Mouse (Mus musculus) heart, postnatal 25 days (tissue): ENCODE data around the gene Slc26a10. TPM values are rescaled to one million over a fixed set of nuclear protein-coding genes. Genes with fewer than 3 reads are reported as not detected.
A peak's percentile ranks its signal among the peaks of the same experiment; 100 is the strongest.
"Not testable (repeated sequence)": the region's sequence is repeated elsewhere in the genome, so short reads cannot be mapped to it uniquely, and the experiment has no call there.

Experiments
- DNase-seq: peaks from one replicate; pipeline ENCODE4 v3.0.0; 2022; ENCODE audit warnings: low spot score
- intact Hi-C: fragments of 180-260 bp; cut with DNase I; formaldehyde crosslinking; loops from one replicate; pipeline ENCODE4 v1.15.1; 2025
- total RNA-seq, 2 experiments: library from RNA; stranded (reverse); gene quantifications; 2 replicates each; pipeline ENCODE4 v1.2.3; 2021

Gene Slc26a10
- total RNA-seq, 2 experiments from 2014 or later = 18.2 to 29.2 TPM

- no peak for DNase-seq
- intact Hi-C loops = no loop called here
These were observed 19.0 kb upstream of the Slc26a10 start for GRCm38 (mm10) chr10:127199474-127199873.

DNA sequence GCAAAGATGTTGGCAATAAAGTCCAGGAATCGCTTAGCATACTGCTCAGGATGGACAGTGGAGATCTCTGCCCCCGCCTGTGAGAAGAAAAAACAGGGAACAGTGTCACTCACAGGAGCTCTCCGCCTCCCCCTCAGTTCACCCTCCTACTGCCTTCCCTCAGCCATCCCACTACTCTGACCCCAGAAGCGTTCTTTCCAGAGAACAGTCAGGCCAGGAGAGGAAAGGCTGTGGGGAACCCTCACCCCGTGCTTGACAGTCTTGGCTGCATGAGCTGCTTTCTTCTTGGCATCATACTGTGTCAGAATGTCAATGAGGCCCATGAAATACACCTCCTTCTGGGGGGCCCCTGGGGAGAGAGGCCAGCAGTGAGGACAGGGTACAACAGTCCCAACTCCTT, 18.6 kb upstream of the Slc26a10 start:
- no peak for DNase-seq
- intact Hi-C loops = no loop called here

- no peak for DNase-seq
- intact Hi-C loops = no loop called here
These were observed 18.0 kb upstream of the Slc26a10 start for GRCm38 (mm10) chr10:127198492-127198891.

DNA sequence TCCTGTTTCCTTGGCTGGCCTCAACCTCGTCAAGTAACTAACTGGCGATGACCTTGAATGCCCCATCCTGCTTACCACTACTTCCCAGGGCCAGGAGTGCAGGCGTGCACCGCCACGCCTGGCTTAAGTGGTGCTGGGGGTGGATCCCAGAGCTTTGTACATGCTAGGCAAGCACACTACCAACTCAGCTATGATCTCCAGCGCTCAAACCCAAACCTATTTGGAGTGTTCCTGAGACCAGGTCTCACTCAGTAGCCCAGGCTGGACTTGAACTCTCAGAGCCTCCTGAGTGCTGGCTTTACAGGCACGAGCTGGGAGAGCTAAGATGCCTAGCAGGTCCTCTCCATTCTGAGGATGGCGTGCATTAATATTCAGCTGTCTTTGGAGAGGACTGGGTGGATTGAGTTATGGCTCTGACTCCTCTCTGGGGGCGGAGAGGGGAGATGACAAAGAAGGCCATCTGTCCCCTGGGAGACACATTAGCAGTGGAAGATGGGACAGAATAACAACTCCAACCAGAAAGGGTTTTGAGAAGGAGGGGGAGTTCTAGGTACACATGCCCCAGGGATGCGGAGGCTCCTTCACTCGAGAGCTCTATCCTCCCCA, 17.2 kb upstream of the Slc26a10 start:
- no peak for DNase-seq
- intact Hi-C loops = no loop called here

DNA sequence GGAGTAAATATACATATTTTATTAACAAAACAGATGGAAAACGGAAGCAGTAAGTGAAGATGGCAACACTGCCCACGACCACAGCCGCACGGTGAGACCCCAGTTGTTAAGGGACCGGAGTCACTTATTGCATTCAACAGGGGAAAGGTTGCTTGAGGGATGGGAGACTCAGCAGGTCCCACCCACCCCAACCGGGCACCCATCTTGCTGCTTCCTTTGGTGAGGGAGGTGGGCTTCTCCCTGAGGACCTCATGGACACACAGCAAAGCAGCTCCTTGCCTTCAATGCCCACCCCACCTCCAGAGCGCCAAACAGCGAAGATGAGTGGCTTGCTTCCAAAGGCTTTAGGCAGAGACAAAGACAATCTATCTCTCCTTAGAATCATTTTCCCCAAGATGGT, 16.7 kb upstream of the Slc26a10 start:
- intact Hi-C loops = no loop called here
- no peak for DNase-seq

DNA sequence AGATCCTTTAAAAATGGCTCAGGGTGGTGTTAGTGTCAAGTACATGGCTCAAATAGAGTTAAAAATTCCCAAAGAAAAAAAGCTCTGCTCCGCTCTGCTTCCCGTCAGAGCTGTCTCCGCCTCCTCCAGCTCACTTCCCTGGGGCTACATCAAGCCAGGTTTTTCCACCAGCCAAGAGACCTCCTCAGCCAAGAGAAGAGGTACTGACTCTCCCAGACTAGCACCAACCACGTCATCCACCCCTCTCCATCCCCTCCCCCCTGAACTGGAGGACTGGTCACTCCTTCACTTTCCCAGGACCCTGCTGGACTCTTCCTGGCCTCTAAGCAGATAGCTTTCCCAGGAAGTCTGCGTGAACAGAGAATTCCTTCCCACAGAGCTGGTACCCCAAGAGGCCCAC, 15.9 kb upstream of the Slc26a10 start:
- intact Hi-C loops = no loop called here
- peak; percentile 76 for DNase-seq

- intact Hi-C loops = no loop called here
- DNase-seq = no peak
These were observed 15.1 kb upstream of the Slc26a10 start, which contains the start of gene Dtx3 for GRCm38 (mm10) chr10:127195328-127196129. Gene Dtx3, minus strand, starts transcription at chr10:127195728.

GRCm38 (mm10) chr10:127194428-127195327, 14.2 kb upstream of the Slc26a10 start:
- DNase-seq = peak; percentile 65
- intact Hi-C loops = no loop called here

DNA sequence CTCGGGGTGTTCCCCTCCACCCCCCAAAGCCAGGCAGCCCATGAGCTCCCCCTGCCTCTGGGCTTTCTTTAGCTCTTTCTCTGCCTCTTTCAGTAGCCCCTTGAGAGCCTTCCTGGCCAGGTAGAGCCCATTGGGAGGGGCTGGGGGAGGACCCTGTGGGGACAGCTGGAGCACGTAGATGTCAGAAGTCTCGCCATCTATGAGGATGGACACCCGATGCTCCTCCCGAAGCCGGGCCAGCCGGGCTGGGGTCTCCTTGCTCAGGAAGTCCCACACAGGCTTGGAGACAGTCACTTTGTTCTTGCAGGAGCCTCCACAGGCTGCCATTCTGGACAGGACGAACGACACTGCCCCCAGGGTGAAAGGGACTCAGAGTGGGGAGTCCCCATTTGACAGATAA, 12.6 kb upstream of the Slc26a10 start:
- intact Hi-C loops = no loop called here
- DNase-seq = no peak

DNA sequence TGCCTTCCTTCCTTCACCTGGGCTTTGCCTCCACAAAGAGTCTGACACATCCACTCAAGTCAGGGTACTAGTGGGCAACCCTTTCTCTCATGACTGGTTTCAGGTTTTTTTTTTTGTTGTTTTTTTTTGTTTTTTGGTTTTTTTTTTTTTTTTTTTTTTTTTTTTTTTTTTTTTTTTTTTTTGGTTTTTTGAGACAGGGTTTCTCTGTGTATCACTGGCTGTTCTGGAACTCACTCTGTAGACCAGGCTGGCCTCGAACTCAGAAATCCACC, 11.5 kb upstream of the Slc26a10 start:
- DNase-seq, intact Hi-C loops: not testable (repeated sequence)

GRCm38 (mm10) chr10:127191191-127192056, 11.0 kb upstream of the Slc26a10 start:
- intact Hi-C loops = no loop called here
- no peak for DNase-seq

- DNase-seq = no peak
- intact Hi-C loops = no loop called here
These were observed 10.1 kb upstream of the Slc26a10 start for GRCm38 (mm10) chr10:127190398-127191190.

DNA sequence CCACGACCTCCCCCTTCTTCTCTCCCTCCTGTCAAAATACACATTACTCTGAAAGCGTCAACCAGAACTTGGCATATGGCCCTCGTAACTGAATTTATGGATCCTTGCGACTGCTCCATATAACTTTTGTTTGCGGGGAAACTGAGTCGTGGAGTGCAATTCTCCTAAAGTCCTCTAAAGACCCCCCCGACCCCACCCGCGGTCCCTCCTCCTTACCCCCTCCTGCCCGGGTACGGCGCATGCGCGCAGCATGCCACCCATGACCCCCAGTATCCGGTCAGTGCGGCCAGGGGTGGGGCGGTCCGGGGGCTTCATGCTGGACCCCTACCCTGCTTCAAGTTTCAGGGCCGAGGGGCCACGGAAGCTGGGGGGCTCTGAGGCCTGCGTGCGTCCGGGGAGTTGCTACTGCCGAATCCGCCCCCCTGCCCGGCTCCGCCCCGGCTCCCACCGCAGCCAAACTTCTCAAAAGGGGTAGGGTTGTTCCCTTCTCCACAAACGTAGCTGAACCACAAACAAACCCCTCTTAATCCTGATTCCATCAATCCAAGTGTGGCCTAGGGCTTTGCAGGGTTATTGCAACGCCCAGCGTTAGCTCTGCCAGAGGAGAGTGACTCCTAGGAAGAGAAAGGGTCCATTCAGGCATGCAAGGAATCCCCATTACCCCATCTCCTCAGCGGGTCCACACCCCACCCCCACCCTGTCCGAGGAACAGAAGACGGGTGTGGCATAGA, 9.4 kb upstream of the Slc26a10 start, which contains the start of gene Arhgef25:
TSS of gene Arhgef25 (minus strand) at position 433 of the 731 bp plus-strand sequence.
- peak; percentile 59 for DNase-seq
- intact Hi-C loops = no loop called here

GRCm38 (mm10) chr10:127189116-127189650, 8.7 kb upstream of the Slc26a10 start:
- intact Hi-C loops = no loop called here
- DNase-seq = peak; percentile 42

- peak; percentile 52 for DNase-seq
- intact Hi-C loops = no loop called here
These were observed 8.1 kb upstream of the Slc26a10 start for GRCm38 (mm10) chr10:127188465-127189115.

- DNase-seq = no peak
- intact Hi-C loops = no loop called here
These were observed 7.6 kb upstream of the Slc26a10 start for GRCm38 (mm10) chr10:127188079-127188453.

- DNase-seq = no peak
- intact Hi-C loops = no loop called here
These were observed 7.1 kb upstream of the Slc26a10 start for GRCm38 (mm10) chr10:127187371-127188078.
